Mouse (Mus musculus): Measurements from ENCODE around the gene Zdhhc14. TPM values are rescaled to one million over a fixed set of nuclear protein-coding genes. Genes with fewer than 3 reads are reported as not detected.

The Zdhhc14 gene
- polyA plus RNA-seq, 1 experiment from 2014 or later, result 0.99 TPM

DNA sequence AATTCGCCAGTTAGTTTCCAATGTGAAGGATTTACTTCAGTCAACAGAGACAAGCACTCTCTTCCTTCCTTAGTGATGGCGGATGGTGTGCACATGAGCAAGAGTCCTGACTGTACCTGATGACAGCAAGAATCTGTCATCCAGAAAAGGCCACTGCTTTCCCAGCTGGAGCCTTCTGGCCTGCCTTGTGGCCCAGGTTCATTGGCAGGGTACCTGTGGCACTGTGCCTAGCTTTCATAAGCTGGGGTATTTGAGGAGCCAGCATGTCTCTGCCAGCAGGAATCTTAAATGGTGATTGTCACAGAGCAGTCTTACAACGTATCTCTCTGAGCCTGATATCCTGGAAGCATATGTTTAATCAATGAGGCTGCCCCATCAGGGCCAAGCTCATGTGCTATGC lies 258.7 kb downstream of the Zdhhc14 start:
- H3K27me3 ChIP-seq (ENCODE audit: control insufficient read depth, insufficient read depth, low read length), result no peaks in the 10 kb centered on the region
- 0 out of 2 replicates have a peak, but pooled peaks cover 7% of the 10 kb centered on the region for H3K4me1 ChIP-seq (ENCODE audit: control insufficient read depth, insufficient read depth, low read length)
- H3K9me3 ChIP-seq (replicated peaks; ENCODE audit: control insufficient read depth, low read length), result no peaks in the 10 kb centered on the region
- H3K4me2 ChIP-seq (ENCODE audit: low read depth, low read length), result no peak overlapping the region
- H3K9ac ChIP-seq (ENCODE audit: low read length), result no peak overlapping the region
- H3K27ac ChIP-seq (ENCODE audit: low read length), result no peak overlapping the region
- H3K4me3 ChIP-seq (replicated peaks; ENCODE audit: low read length), result no peak overlapping the region
- H3K36me3 ChIP-seq (ENCODE audit: control insufficient read depth, insufficient read depth, low read length), result no peaks in the 10 kb centered on the region
- no peak for ATAC-seq (ENCODE audit: insufficient read depth, low FRiP score)
- WGBS, result 75% methylated on average over 3 of the region's 3 CpGs

DNA sequence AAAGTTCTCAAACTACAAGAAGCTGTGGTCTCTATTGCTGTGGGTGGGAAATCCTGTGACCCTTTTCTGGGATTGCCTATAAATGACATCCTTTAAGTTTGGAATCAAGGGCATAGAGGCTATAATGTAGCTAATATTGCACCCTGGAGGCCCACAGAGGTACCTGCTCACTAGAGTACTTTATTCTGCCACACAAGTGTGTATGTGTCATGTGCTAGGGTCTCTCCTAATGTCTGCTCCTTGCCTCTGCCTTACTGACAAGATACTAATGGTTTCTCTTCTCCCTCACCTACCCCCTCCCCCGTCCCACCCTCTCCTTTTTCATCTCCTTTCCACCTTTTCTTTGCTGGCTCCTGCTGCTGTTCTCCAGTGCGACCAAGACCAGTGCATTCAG lies 260.0 kb downstream of the Zdhhc14 start:
- Histone ChIP-seq H3K27me3 (ENCODE audit: control insufficient read depth, insufficient read depth, low read length) (no peaks in the 10 kb centered on the region), H3K9me3 (replicated peaks; ENCODE audit: control insufficient read depth, low read length) (no peaks in the 10 kb centered on the region), H3K36me3 (ENCODE audit: control insufficient read depth, insufficient read depth, low read length) (no peaks in the 10 kb centered on the region), H3K4me1 (ENCODE audit: control insufficient read depth, insufficient read depth, low read length) (0 out of 2 replicates have a peak, but pooled peaks cover 7% of the 10 kb centered on the region), H3K9ac (ENCODE audit: low read length) (peak overlapping the region; percentile 64; the same call in 1 of the 2 replicates), H3K4me2 (ENCODE audit: low read depth, low read length) (peak overlapping the region; percentile 67), H3K27ac (ENCODE audit: low read length) (no peak overlapping the region), H3K4me3 (replicated peaks; ENCODE audit: low read length) (peak overlapping the region; percentile 48)
- no peak for ATAC-seq (ENCODE audit: insufficient read depth, low FRiP score)
- WGBS, result 47% methylated on average over 2 of the region's 2 CpGs

DNA sequence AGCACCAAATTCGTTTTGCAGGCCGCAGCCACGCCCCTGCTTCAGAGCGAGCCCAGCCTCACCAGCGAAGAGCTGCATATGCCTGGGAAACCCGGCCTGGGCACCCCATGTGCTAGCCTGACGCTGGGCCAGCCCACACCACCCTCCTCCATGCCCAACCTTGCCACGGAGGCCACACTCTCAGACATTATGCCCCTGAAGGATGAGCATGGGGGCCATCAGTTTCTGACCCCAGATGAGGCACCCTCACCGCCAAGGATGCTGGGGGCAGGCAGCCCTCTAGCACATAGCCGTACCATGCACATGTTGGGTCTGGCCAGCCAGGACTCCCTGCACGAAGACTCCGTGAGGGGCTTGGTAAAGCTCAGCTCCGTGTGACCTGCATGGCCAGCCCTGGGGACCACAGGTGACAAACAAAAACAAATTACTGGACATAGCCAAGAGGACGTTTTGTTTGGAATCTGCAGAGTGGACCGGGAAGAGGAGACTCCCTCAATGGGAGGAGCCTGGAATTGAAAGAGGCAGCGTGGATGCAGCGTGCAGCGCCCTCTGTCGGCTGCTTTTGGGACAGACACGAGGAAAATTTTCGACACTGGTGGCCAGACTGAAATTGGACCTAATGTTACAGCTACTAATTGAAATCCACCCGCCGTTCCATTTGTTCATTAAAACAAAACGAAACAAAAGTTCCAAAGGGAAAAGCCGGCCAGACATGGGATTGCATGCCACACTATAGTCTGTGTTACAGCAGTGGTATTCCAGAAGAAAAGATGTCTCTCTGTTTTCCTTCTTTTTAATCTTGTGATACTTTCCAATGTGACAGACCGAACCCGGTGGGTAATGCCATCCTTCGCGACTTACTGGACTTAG lies 260.6 kb downstream of the Zdhhc14 start:
- Histone ChIP-seq H3K9me3 (replicated peaks; ENCODE audit: control insufficient read depth, low read length) (no peaks in the 10 kb centered on the region), H3K4me2 (ENCODE audit: low read depth, low read length) (peak overlapping the region; percentile 67), H3K27me3 (ENCODE audit: control insufficient read depth, insufficient read depth, low read length) (no peaks in the 10 kb centered on the region), H3K9ac (ENCODE audit: low read length) (peak overlapping the region; percentile 64), H3K4me3 (replicated peaks; ENCODE audit: low read length) (peak overlapping the region; percentile 48), H3K36me3 (ENCODE audit: control insufficient read depth, insufficient read depth, low read length) (no peaks in the 10 kb centered on the region), H3K4me1 (ENCODE audit: control insufficient read depth, insufficient read depth, low read length) (0 out of 2 replicates have a peak, but pooled peaks cover 7% of the 10 kb centered on the region), H3K27ac (ENCODE audit: low read length) (no peak overlapping the region)
- 12% methylated on average over 29 of the region's 29 CpGs for WGBS
- ATAC-seq (ENCODE audit: insufficient read depth, low FRiP score), result peak; percentile 55; the same call in 1 of the 2 replicates

DNA sequence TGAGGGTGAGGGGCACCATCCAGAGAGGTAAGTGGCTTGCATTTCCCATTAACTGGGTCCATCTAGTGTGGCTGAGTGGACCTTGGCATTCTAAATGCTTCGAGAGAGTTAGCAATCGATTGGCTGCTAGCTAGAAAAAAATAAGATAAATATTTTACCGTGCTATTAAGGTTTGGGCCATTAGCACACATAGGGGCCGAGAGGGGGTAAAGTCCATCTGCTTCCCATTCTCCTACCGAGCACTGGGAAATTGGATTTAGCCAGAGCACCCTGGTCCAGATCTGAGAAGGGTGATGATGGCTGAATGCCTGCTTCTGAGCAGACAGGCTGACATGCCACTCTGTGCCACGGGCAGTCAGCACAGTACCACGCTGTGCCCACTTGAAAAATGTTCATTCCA lies 263.1 kb downstream of the Zdhhc14 start:
- H3K36me3 ChIP-seq (ENCODE audit: control insufficient read depth, insufficient read depth, low read length), result no peaks in the 10 kb centered on the region
- 63% methylated on average over 7 of the region's 7 CpGs for WGBS
- H3K4me1 ChIP-seq (ENCODE audit: control insufficient read depth, insufficient read depth, low read length), result 0 out of 2 replicates have a peak, but pooled peaks cover 7% of the 10 kb centered on the region
- H3K27ac ChIP-seq (ENCODE audit: low read length), result no peak overlapping the region
- no peak for ATAC-seq (ENCODE audit: insufficient read depth, low FRiP score)
- no peak overlapping the region for H3K4me2 ChIP-seq (ENCODE audit: low read depth, low read length)
- no peaks in the 10 kb centered on the region for H3K9me3 ChIP-seq (replicated peaks; ENCODE audit: control insufficient read depth, low read length)
- H3K4me3 ChIP-seq (replicated peaks; ENCODE audit: low read length), result no peak overlapping the region
- H3K27me3 ChIP-seq (ENCODE audit: control insufficient read depth, insufficient read depth, low read length), result no peaks in the 10 kb centered on the region
- no peak overlapping the region for H3K9ac ChIP-seq (ENCODE audit: low read length)

DNA sequence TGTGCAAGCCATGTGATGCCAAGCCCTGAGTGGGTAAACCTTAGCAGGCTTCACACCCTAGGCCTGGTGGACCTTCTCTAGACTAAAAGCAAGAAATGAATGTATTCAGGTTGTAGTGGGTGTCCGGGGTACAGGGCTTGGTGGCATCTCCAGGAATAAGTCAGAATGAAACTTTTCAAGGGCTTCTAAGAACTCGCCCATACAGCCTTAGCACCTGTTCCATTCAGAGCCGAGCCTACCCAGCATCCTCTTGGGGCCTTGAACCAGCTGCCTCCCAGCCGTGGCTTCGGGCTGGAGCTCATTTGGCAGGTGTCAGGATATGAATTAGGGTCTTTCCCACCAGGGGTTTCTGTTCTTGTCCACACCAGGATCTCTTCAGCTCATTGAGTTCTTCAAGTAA lies 263.7 kb downstream of the Zdhhc14 start:
- Histone ChIP-seq H3K36me3 (ENCODE audit: control insufficient read depth, insufficient read depth, low read length) (no peaks in the 10 kb centered on the region), H3K4me2 (ENCODE audit: low read depth, low read length) (no peak overlapping the region), H3K9ac (ENCODE audit: low read length) (no peak overlapping the region), H3K27me3 (ENCODE audit: control insufficient read depth, insufficient read depth, low read length) (no peaks in the 10 kb centered on the region), H3K27ac (ENCODE audit: low read length) (no peak overlapping the region), H3K4me3 (replicated peaks; ENCODE audit: low read length) (no peak overlapping the region), H3K4me1 (ENCODE audit: control insufficient read depth, insufficient read depth, low read length) (0 out of 2 replicates have a peak, but pooled peaks cover 7% of the 10 kb centered on the region), H3K9me3 (replicated peaks; ENCODE audit: control insufficient read depth, low read length) (no peaks in the 10 kb centered on the region)
- 70% methylated on average over 5 of the region's 5 CpGs for WGBS
- no peak for ATAC-seq (ENCODE audit: insufficient read depth, low FRiP score)

DNA sequence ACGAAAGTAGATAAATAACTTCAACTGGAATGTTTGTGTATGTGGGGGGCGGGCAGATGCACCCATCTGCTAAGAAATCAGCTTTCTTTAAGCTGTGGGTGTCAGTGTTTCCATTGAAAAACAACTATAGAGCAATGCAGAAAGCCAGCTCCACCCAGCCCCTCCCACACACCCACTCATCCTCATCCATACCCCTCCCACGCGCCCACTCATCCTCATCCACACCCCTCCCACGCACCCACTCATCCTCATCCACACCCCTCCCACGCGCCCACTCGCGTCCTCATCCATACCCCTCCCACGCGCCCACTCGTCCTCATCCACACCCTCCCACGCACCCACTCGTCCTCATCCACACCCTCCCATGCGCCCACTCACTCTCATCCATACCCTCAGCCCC lies 264.5 kb downstream of the Zdhhc14 start:
- WGBS, result 77% methylated on average over 15 of the region's 15 CpGs
- ATAC-seq (ENCODE audit: insufficient read depth, low FRiP score), result no peak
- Histone ChIP-seq H3K9ac (ENCODE audit: low read length) (no peak overlapping the region), H3K36me3 (ENCODE audit: control insufficient read depth, insufficient read depth, low read length) (no peaks in the 10 kb centered on the region), H3K4me3 (replicated peaks; ENCODE audit: low read length) (no peak overlapping the region), H3K27me3 (ENCODE audit: control insufficient read depth, insufficient read depth, low read length) (no peaks in the 10 kb centered on the region), H3K4me2 (ENCODE audit: low read depth, low read length) (no peak overlapping the region), H3K27ac (ENCODE audit: low read length) (no peak overlapping the region), H3K9me3 (replicated peaks; ENCODE audit: control insufficient read depth, low read length) (no peaks in the 10 kb centered on the region), H3K4me1 (ENCODE audit: control insufficient read depth, insufficient read depth, low read length) (0 out of 2 replicates have a peak, but pooled peaks cover 7% of the 10 kb centered on the region)

DNA sequence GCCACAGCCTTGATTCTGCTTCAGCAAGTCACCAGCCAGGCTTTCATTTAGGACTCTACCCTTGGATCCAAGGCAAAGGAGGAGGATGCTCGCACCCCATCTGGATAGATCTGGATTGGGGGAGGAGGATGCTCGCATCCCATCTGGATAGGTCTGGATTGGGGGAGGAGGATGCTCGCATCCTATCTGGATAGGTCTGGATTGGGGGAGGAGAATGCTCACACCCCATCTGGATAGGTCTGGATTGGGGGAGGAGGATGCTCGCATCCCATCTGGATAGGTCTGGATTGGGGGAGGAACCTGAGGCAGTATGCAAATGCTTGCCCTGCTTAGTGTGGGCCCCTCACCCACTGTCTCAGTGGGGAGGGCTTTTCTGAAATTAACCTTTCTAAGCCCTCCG lies 271.4 kb downstream of the Zdhhc14 start:
- Histone ChIP-seq H3K9me3 (replicated peaks; ENCODE audit: control insufficient read depth, low read length) (no peaks in the 10 kb centered on the region), H3K4me3 (replicated peaks; ENCODE audit: low read length) (no peak overlapping the region), H3K4me2 (ENCODE audit: low read depth, low read length) (no peak overlapping the region), H3K4me1 (ENCODE audit: control insufficient read depth, insufficient read depth, low read length) (no peaks in the 10 kb centered on the region), H3K9ac (ENCODE audit: low read length) (no peak overlapping the region), H3K27me3 (ENCODE audit: control insufficient read depth, insufficient read depth, low read length) (no peaks in the 10 kb centered on the region), H3K27ac (ENCODE audit: low read length) (no peak overlapping the region), H3K36me3 (ENCODE audit: control insufficient read depth, insufficient read depth, low read length) (no peaks in the 10 kb centered on the region)
- WGBS, result 85% methylated on average over 5 of the region's 5 CpGs
- no peak for ATAC-seq (ENCODE audit: insufficient read depth, low FRiP score)

DNA sequence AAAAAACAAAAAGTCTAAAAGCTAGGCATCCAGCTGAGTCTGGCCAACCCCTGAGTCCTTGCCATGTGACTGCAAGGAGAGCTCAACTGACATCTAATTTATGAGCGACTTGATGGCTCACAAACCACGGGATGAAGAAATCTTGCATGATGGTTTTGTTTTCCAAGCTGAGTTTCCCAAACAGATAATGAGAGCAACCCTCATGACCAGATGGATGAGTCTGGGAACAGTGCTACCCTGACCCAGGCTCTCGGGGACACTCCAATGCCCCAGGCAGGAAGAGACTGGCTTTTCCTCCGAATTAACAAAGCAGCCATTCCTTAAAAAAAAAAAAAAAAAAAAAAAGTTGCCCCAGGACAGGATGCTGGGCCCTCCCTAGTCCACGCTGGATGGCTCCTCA lies 271.9 kb downstream of the Zdhhc14 start:
- H3K9me3 ChIP-seq (replicated peaks; ENCODE audit: control insufficient read depth, low read length), result no peaks in the 10 kb centered on the region
- H3K4me2 ChIP-seq (ENCODE audit: low read depth, low read length), result no peak overlapping the region
- H3K36me3 ChIP-seq (ENCODE audit: control insufficient read depth, insufficient read depth, low read length), result no peaks in the 10 kb centered on the region
- H3K27ac ChIP-seq (ENCODE audit: low read length), result no peak overlapping the region
- WGBS, result 58% methylated on average over 5 of the region's 5 CpGs
- no peak overlapping the region for H3K4me3 ChIP-seq (replicated peaks; ENCODE audit: low read length)
- H3K9ac ChIP-seq (ENCODE audit: low read length), result no peak overlapping the region
- no peaks in the 10 kb centered on the region for H3K27me3 ChIP-seq (ENCODE audit: control insufficient read depth, insufficient read depth, low read length)
- ATAC-seq (ENCODE audit: insufficient read depth, low FRiP score), result no peak
- H3K4me1 ChIP-seq (ENCODE audit: control insufficient read depth, insufficient read depth, low read length), result no peaks in the 10 kb centered on the region

DNA sequence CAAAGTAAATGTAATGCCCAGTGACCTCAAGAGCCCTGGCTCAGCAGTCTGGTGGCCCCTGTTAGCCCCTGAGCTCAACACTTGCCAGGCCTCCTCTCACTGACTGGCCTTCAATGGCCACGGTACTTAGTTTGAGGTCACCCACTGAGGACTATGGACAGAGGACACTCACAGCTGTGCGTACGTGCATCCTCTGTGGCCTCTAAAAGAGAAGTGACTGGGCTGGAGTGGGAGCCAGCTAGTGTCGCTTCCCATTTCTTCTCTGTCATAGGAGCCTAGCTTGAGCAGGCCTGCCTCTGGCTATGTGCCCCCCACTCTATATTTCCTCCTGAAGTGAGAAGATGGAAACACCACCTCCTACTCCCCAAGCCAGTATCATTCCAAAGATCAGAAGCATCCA lies 273.4 kb downstream of the Zdhhc14 start:
- Histone ChIP-seq H3K36me3 (ENCODE audit: control insufficient read depth, insufficient read depth, low read length) (no peaks in the 10 kb centered on the region), H3K4me3 (replicated peaks; ENCODE audit: low read length) (no peak overlapping the region), H3K9me3 (replicated peaks; ENCODE audit: control insufficient read depth, low read length) (no peaks in the 10 kb centered on the region), H3K9ac (ENCODE audit: low read length) (no peak overlapping the region), H3K27me3 (ENCODE audit: control insufficient read depth, insufficient read depth, low read length) (no peaks in the 10 kb centered on the region), H3K27ac (ENCODE audit: low read length) (no peak overlapping the region), H3K4me1 (ENCODE audit: control insufficient read depth, insufficient read depth, low read length) (peaks cover 8% of the 10 kb centered on the region; the same call in 1 of the 2 replicates), H3K4me2 (ENCODE audit: low read depth, low read length) (no peak overlapping the region)
- no peak for ATAC-seq (ENCODE audit: insufficient read depth, low FRiP score)
- whole genome bisulfite sequencing, result 83% methylated on average over 4 of the region's 4 CpGs

All from stomach, embryonic 16.5 days (tissue).